Mouse (Mus musculus) forebrain, embryonic 13.5 days (tissue): ENCODE measurements around the gene Ankar. TPM values are rescaled to one million over a fixed set of nuclear protein-coding genes. Genes with fewer than 3 reads are reported as not detected.

Experiments
- ATAC-seq: fragments of 200-750 bp; cut with Nextera tagmentation; 2 replicates; pipeline ENCODE4 v1.8.0; 2017
- H3K27ac ChIP-seq: fragments of 300-500 bp; sonication (generic); 2 replicates; pipeline ENCODE4 v1.5.1; 2015; ENCODE audit warnings: inconsistent platforms, mild to moderate bottlenecking, moderate library complexity
- H3K27me3 ChIP-seq: fragments of 300-500 bp; sonication (generic); 2 replicates; pipeline ENCODE4 v1.6.1; 2015; ENCODE audit warnings: mild to moderate bottlenecking, inconsistent platforms
- H3K36me3 ChIP-seq: fragments of 300-500 bp; sonication (generic); 2 replicates; pipeline ENCODE4 v1.6.1; 2015; ENCODE audit warnings: mild to moderate bottlenecking, inconsistent platforms; ENCODE audit not compliant: poor library complexity, severe bottlenecking
- H3K4me1 ChIP-seq: fragments of 300-500 bp; sonication (generic); 2 replicates; pipeline ENCODE4 v1.6.1; 2015; ENCODE audit warnings: inconsistent platforms
- H3K4me2 ChIP-seq: fragments of 300-500 bp; sonication (generic); 2 replicates; pipeline ENCODE4 v1.6.1; 2015; ENCODE audit warnings: inconsistent platforms, mild to moderate bottlenecking, moderate library complexity
- H3K4me3 ChIP-seq: fragments of 300-500 bp; sonication (generic); 2 replicates; pipeline ENCODE4 v1.5.1; 2015; ENCODE audit warnings: mild to moderate bottlenecking, inconsistent platforms
- H3K9ac ChIP-seq: fragments of 300-500 bp; sonication (generic); 2 replicates; pipeline ENCODE4 v1.6.1; 2015; ENCODE audit warnings: mild to moderate bottlenecking, inconsistent platforms
- H3K9me3 ChIP-seq: fragments of 300-500 bp; sonication (generic); replicated peaks from 2 replicates; pipeline ENCODE4 v1.6.1; 2016; ENCODE audit warnings: inconsistent platforms
- WGBS: fragments of 180-500 bp; shearing (Covaris S2); methylation state at CpG from one replicate; pipeline ENCODE4 v1.1.7; 2015; 5-methylcytosine and 5-hydroxymethylcytosine counted together
- polyA plus RNA-seq: library from polyadenylated mRNA; unstranded; fragments of >200 nt; fragmentation: Nextera tagmentation; extraction: Ambion mirVana; gene quantifications from 2 replicates; pipeline ENCODE4 v1.2.1, GENCODE M21; 2015

Gene Ankar
- polyA plus RNA-seq, 1 experiment from 2014 or later: not detected

DNA sequence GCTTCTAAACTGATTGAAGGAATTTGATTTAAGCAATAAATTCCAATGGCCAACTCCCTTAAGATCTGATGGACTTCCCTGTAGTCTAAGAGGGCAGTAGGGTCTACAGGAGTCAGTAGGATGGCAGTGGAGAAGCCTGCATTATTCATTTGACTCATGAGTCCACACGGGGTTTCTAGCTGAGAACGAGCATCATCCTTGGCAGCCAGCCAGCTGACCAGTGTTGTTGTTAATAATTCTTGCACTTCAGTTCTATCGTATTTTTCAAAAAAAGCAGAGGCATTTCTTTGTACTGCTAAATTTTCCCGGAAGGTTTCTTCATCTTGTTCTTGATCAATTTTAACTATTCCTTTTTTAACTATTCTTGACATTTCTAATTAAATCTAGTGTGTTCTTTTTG lies 1.7 kb downstream of the Ankar start:
- Histone ChIP-seq H3K27me3 (no peaks in the 10 kb centered on the region), H3K9ac (no peak overlapping the region), H3K36me3 (no peaks in the 10 kb centered on the region), H3K27ac (no peak overlapping the region), H3K4me1 (no peaks in the 10 kb centered on the region), H3K4me2 (no peak overlapping the region), H3K4me3 (no peak overlapping the region), H3K9me3 (no peaks in the 10 kb centered on the region)
- ATAC-seq: no peak
- 49% methylated on average over 4 of the region's 4 CpGs for WGBS

DNA sequence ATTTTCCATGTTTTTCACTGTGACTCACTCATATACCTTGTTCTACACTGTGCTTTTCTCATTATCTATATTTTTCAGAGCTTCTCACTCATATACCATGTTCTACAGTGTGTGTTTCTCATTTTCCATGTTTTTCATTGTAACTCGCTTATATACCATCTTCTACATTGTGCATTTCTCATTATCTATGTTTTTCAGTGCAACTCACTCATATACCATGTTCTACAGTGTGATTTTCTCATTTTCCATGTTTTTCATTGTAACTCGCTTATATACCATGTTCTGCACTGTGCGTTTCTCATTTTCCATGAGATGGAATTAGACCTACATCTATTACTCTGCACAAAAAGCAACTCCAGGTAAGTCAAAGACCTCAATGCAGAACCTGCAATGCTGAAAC lies 4.1 kb downstream of the Ankar start:
- no peak overlapping the region for H3K9ac ChIP-seq
- H3K9me3 ChIP-seq: no peaks in the 10 kb centered on the region
- no peaks in the 10 kb centered on the region for H3K4me1 ChIP-seq
- H3K27me3 ChIP-seq: no peaks in the 10 kb centered on the region
- H3K27ac ChIP-seq: no peak overlapping the region
- H3K4me2 ChIP-seq: no peak overlapping the region
- WGBS: 55% methylated on average over 3 of the region's 3 CpGs
- no peaks in the 10 kb centered on the region for H3K36me3 ChIP-seq
- no peak for ATAC-seq
- no peak overlapping the region for H3K4me3 ChIP-seq

DNA sequence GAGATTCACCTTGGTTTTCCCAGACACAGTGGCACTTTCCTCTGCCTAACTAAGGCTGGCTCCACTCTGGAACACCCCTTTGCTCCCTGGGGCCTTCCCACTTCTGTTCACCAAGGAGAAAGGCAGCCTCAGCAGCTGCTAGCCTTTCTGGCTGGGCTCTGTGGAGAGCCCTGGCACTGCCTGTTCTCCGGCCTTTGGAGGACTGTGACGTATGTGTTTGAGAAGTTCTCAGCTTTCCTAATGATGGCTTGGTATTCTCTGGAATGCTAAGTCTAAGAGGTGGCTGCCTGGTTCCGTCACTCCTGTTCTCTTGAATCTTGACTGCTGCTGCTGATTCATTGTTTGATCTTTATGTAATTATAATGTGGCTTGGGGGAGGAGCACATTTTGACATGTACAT lies 27.3 kb downstream of the Ankar start:
- H3K9ac ChIP-seq: no peak overlapping the region
- H3K4me2 ChIP-seq: no peak overlapping the region
- 0 out of 2 replicates have a peak, but pooled peaks have one; percentile 36 for ATAC-seq
- 44% methylated on average over 3 of the region's 3 CpGs for WGBS
- H3K4me1 ChIP-seq: 0 out of 2 replicates have a peak, but pooled peaks cover 3% of the 10 kb centered on the region
- no peaks in the 10 kb centered on the region for H3K36me3 ChIP-seq
- H3K4me3 ChIP-seq: no peak overlapping the region
- H3K9me3 ChIP-seq: no peaks in the 10 kb centered on the region
- H3K27ac ChIP-seq: no peak overlapping the region
- H3K27me3 ChIP-seq: no peaks in the 10 kb centered on the region

DNA sequence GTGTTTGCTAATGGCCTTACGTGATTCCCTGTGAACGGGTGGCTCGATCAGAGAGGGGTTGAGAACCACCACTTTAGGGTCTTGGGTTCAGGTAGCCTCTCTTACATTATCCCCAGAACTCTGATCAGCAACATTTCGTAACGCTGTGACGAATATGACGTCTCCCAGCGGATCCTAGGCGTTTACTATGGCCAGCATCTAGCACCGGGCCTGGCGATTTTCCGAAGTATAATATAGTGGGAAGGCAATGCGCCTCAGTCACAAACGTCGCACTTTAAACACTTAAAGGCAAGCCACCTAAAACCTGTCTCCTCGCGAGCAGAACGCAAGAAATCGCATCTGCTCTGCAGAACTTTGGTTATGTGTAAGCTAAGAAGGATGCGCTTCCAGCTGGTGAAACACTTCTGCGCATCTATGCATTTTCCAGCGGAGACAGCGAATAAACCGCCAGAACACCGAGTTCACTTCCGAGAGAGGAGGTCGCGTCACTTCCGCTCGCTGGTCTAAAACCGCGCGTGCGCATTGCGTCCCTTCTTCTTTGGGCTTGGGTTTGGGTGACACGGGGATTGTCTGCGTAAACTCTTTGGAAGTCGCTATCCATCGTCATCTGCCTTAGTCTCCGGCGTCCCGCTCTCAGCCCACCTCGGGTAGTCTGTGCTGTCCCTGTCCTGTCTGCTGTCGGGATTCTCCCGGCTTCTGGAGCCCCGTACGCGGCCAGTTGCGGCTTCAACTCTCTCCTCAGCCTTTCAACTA lies 59.5 kb downstream of the Ankar start:
- ATAC-seq: peak; percentile 92
- peak overlapping the region; percentile 52 for H3K4me2 ChIP-seq

DNA sequence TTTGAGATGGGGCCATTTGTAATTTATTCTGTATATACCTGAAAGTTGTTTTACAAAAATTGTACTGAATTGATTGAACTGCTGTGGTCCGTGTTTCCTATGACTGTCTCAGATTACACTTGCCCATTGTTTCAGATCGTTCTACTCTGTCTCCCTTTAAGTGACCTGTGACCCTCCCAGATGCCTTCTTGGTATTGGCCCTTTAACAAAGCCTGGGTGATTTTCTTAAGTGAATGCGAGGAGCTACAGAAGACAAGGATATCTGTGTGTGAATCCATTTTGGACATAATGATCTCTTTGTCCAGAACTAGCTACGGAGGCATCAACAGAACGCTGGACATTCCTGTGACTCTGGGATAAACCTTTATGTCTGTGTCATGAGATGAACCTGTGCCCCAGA lies 65.2 kb downstream of the Ankar start:
- ATAC-seq: no peak
- no peaks in the 10 kb centered on the region for H3K4me1 ChIP-seq
- H3K27ac ChIP-seq: no peak overlapping the region
- H3K9ac ChIP-seq: no peak overlapping the region
- 36% methylated on average over 5 of the region's 5 CpGs for WGBS
- H3K9me3 ChIP-seq: no peaks in the 10 kb centered on the region
- no peak overlapping the region for H3K4me2 ChIP-seq
- no peak overlapping the region for H3K4me3 ChIP-seq
- H3K36me3 ChIP-seq: peaks cover 40% of the 10 kb centered on the region
- H3K27me3 ChIP-seq: no peaks in the 10 kb centered on the region

More for the DNA sequence above, 59.5 kb downstream of the Ankar start:
- Histone ChIP-seq H3K27me3 (no peaks in the 10 kb centered on the region), H3K9me3 (no peaks in the 10 kb centered on the region), H3K27ac (no peak overlapping the region), H3K9ac (no peak overlapping the region), H3K4me3 (peak overlapping the region; percentile 26), H3K4me1 (no peaks in the 10 kb centered on the region), H3K36me3 (no peaks in the 10 kb centered on the region)
- 38% methylated on average over 49 of the region's 49 CpGs for WGBS

DNA sequence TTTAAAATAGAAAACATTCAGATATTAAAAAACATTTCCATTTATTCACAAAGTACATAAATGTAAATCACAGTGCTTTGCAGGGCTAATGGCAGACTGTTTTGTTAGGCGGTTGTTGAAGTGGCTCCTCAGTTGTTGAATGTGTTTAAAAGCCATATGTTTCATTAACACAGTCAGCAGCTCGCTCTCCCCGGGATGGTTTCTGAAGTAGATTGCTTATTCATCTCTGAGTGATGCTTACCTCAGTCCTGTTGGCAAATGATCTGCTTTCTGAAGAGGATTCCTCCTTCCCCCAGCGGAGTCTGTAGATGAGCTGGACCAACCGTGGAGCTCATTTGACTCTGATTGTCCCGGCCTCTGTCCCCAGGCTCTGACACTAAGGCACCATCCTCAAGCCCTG lies 88.2 kb downstream of the Ankar start:
- ATAC-seq: no peak
- H3K27ac ChIP-seq: no peak overlapping the region
- H3K9ac ChIP-seq: no peak overlapping the region
- no peaks in the 10 kb centered on the region for H3K4me1 ChIP-seq
- H3K36me3 ChIP-seq: peaks cover 92% of the 10 kb centered on the region
- WGBS: 81% methylated on average over 6 of the region's 6 CpGs
- no peaks in the 10 kb centered on the region for H3K9me3 ChIP-seq
- H3K4me2 ChIP-seq: no peak overlapping the region
- H3K27me3 ChIP-seq: no peaks in the 10 kb centered on the region
- H3K4me3 ChIP-seq: no peak overlapping the region

DNA sequence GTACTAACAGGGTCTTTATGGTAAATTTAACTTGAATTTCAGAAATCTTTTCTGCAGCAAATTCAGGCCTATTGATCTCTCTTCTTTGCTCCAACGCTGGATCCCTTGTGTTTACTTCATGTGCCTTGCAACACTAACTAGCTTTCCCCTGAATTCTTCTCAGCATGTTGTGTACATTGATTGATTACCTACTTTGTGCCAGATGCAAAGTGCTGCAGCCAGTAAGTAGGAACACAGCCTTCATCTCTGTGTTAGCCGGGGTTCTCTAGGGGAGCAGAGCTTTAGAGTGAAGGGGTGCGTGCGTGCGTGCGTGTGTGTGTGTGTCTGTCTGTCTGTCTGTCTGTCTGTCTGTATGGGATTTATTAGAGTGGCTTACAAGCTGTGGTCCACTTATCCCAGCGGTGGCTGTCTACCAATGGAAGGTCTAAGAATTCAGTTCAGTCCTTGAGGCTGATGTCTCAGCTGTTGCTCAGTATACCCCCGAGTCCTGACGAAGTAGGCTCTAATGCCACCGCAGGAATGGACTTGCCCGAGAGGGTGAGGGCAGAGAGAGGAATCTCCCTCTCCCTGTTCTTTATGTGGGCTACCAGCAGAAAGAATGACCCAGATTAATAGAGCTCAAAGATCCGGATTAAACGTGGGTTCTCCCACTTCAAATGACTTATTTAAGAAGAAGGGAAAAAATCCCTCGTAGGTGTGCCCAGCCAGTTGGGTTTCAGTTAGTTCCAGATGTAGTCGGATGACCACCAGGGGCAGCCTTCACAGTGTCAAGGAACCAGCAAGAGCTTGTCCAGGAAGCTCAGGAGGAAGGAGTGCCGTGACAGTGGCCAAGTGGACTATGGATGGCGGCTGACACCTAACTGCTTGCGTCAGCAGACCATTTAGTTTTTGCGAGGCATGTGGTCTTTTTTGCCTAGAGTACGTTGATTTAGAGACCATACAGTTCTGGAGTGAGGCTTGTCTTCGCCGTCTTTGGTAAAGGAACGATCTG lies 90.2 kb downstream of the Ankar start:
- Histone ChIP-seq H3K4me3 (no peak overlapping the region), H3K9me3 (no peaks in the 10 kb centered on the region), H3K4me2 (no peak overlapping the region), H3K27ac (no peak overlapping the region), H3K9ac (no peak overlapping the region), H3K4me1 (no peaks in the 10 kb centered on the region), H3K27me3 (no peaks in the 10 kb centered on the region), H3K36me3 (peaks cover 86% of the 10 kb centered on the region)
- 88% methylated on average over 23 of the region's 23 CpGs for WGBS
- ATAC-seq: no peak

DNA sequence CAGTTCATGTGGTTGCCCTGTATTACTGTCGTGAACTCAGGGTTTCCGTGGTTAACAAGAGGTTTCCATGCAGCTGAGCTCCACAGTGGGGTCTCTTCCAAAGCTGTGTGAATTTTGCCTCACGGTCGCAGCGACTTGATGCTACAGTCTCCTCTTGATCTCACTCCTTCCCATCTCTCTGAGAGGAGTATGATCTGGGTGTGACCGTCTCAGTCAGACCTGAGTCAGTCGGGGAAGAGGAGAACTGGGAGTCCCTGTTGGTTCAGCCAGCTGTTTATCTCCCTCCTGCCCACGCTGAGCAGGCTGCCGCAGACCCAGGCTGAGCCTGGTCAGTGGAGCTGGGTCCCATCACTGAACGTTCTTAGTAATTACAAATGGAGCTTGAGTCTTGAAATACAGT lies 91.2 kb downstream of the Ankar start:
- no peak for ATAC-seq
- Histone ChIP-seq H3K4me2 (no peak overlapping the region), H3K36me3 (peaks cover 84% of the 10 kb centered on the region), H3K9me3 (no peaks in the 10 kb centered on the region), H3K27ac (no peak overlapping the region), H3K4me3 (no peak overlapping the region), H3K9ac (no peak overlapping the region), H3K4me1 (no peaks in the 10 kb centered on the region), H3K27me3 (no peaks in the 10 kb centered on the region)
- WGBS: 91% methylated on average over 10 of the region's 10 CpGs

DNA sequence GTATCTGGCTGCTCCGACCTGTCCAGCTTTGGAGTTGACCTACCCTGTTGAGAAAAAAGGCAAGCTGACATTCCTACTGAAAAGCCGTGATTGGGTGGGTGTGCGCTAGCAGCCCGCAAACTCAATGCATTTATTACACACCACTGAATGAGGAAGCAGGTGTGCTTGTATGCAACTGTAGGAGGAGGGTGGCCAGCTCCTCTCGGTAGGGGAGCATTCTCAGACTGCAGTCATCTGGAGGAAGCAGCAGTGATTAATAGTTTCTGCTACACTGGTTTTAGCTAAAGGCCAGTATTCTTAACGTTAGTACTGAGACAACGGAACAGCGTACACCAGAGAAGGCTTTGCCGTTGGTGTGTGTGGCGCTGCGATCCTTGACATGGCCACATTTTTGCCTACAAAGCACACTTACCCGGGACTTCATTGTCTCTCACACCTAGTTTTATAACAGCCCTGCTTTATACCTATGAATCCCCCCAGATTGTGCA lies 94.1 kb downstream of the Ankar start:
- no peak for ATAC-seq
- H3K4me1 ChIP-seq: no peaks in the 10 kb centered on the region
- H3K9me3 ChIP-seq: no peaks in the 10 kb centered on the region
- no peak overlapping the region for H3K4me2 ChIP-seq
- no peak overlapping the region for H3K9ac ChIP-seq
- no peaks in the 10 kb centered on the region for H3K27me3 ChIP-seq
- WGBS: 54% methylated on average over 12 of the region's 12 CpGs
- peaks cover 69% of the 10 kb centered on the region for H3K36me3 ChIP-seq
- no peak overlapping the region for H3K27ac ChIP-seq
- H3K4me3 ChIP-seq: no peak overlapping the region

DNA sequence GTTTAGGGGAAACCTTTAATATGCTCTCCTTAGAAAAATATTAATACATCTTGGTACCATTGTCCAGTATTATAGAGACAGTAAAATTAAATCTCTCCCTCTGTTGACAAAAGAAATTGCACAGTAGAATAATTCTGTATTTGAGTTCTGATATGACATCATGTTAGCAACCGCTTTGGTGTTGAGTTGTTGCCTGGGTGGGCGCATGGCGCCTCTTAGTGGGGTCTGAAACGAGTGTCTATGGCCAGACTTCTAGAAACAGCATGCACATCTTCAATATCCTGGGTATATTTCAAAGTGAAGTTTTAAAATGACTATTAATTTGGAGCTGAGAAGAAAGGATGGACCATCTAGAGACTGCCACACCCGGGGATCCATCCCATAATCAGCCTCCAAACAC lies 97.6 kb downstream of the Ankar start:
- ATAC-seq: no peak
- Histone ChIP-seq H3K36me3 (peaks cover 72% of the 10 kb centered on the region), H3K9ac (no peak overlapping the region), H3K27me3 (no peaks in the 10 kb centered on the region), H3K4me1 (peaks cover 12% of the 10 kb centered on the region), H3K4me3 (no peak overlapping the region), H3K4me2 (no peak overlapping the region), H3K27ac (no peak overlapping the region), H3K9me3 (no peaks in the 10 kb centered on the region)
- 89% methylated on average over 5 of the region's 5 CpGs for WGBS

DNA sequence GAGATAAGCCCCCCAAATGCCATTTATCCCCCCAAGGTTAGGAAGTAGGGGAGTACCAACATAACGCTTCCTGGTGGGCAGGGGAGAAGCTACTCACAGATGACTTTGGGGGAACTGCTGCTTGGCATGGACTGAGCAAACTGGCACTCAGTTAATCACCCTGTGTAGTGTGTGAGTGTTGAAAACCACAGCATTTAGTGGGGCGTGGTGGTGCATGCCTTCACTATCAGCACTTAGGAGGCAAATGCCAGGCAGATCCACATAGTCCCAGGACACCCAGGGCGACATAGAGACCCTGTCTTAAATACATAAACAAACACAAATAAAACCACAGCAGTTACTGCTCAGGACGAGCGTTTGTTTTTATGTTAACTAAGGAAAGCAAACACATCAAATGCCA lies 98.2 kb downstream of the Ankar start:
- Histone ChIP-seq H3K9ac (no peak overlapping the region), H3K36me3 (peaks cover 72% of the 10 kb centered on the region), H3K27ac (no peak overlapping the region), H3K4me1 (peaks cover 12% of the 10 kb centered on the region), H3K4me2 (no peak overlapping the region), H3K4me3 (no peak overlapping the region), H3K27me3 (no peaks in the 10 kb centered on the region), H3K9me3 (no peaks in the 10 kb centered on the region)
- no peak for ATAC-seq
- 86% methylated on average over 5 of the region's 5 CpGs for WGBS

DNA sequence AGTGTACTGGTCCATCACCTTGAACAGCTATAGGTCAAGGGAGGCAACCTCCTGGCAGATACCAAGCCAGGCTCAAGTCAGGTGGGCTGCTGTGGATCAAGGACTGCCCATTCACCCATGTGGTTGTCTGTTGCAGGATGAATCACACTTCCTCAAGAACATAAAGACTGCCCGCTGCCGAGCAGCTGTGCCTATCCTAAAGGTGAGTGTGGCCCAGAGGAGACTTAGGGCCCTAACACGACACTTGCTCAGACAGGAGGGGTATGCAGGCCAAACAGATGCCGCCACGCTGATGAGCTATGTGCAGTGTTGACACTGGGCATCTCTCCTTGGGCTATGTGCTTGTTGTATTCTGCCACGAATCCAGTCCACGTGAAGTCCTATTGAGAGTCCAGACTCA lies 99.1 kb downstream of the Ankar start:
- Histone ChIP-seq H3K36me3 (peaks cover 75% of the 10 kb centered on the region), H3K27me3 (no peaks in the 10 kb centered on the region), H3K4me3 (no peak overlapping the region), H3K27ac (no peak overlapping the region), H3K9ac (no peak overlapping the region), H3K9me3 (no peaks in the 10 kb centered on the region), H3K4me2 (no peak overlapping the region), H3K4me1 (peaks cover 12% of the 10 kb centered on the region)
- ATAC-seq: no peak
- WGBS: 93% methylated on average over 7 of the region's 7 CpGs
